Mouse (Mus musculus) intestine, embryonic 16.5 days (tissue): Measurements from ENCODE around the gene 2310057N15Rik. TPM values are rescaled to one million over a fixed set of nuclear protein-coding genes. Genes with fewer than 3 reads are reported as not detected.
"Not testable (repeated sequence)": the region's sequence is repeated elsewhere in the genome, so short reads cannot be mapped to it uniquely, and the experiment has no call there.

ENCODE experiments used
- ATAC-seq: fragments of 200-750 bp; cut with Nextera tagmentation; 2 replicates; pipeline ENCODE4 v1.8.0; 2017; ENCODE audit warnings: moderate TSS enrichment, moderate library complexity
- H3K27ac ChIP-seq: fragments of 300-500 bp; sonication (generic); 2 replicates; pipeline ENCODE4 v1.5.1; 2014; ENCODE audit warnings: mild to moderate bottlenecking, low read length
- H3K27me3 ChIP-seq: fragments of 300-500 bp; sonication (generic); replicated peaks from 2 replicates; pipeline ENCODE4 v1.6.1; 2014; ENCODE audit warnings: low read length, control low read depth, mixed read lengths; ENCODE audit not compliant: control insufficient read depth, insufficient read depth
- H3K36me3 ChIP-seq: fragments of 300-500 bp; sonication (generic); 2 replicates; pipeline ENCODE4 v1.6.1; 2014; ENCODE audit warnings: low read length, control low read depth; ENCODE audit not compliant: control insufficient read depth, insufficient read depth
- H3K4me1 ChIP-seq: fragments of 300-500 bp; sonication (generic); 2 replicates; pipeline ENCODE4 v1.6.1; 2014; ENCODE audit warnings: low read length, control low read depth, mixed read lengths; ENCODE audit not compliant: control insufficient read depth, insufficient read depth
- H3K4me2 ChIP-seq: fragments of 300-500 bp; sonication (generic); 2 replicates; pipeline ENCODE4 v1.6.1; 2014; ENCODE audit warnings: low read depth, low read length, control low read depth
- H3K4me3 ChIP-seq: fragments of 300-500 bp; sonication (generic); 2 replicates; pipeline ENCODE4 v1.5.1; 2014; ENCODE audit warnings: mild to moderate bottlenecking, low read length
- H3K9ac ChIP-seq: fragments of 300-500 bp; sonication (generic); 2 replicates; pipeline ENCODE4 v1.6.1; 2014; ENCODE audit warnings: low read depth, low read length
- H3K9me3 ChIP-seq: fragments of 300-500 bp; sonication (generic); 2 replicates; pipeline ENCODE4 v1.6.1; 2016; ENCODE audit warnings: low read length, control low read depth; ENCODE audit not compliant: control insufficient read depth
- WGBS: fragments of 180-500 bp; shearing (Covaris S2); extraction: QIAGEN DNeasy Blood & Tissue Kit; methylation state at CpG from one replicate; pipeline ENCODE4 v1.1.7; 2014; 5-methylcytosine and 5-hydroxymethylcytosine counted together
- polyA plus RNA-seq: library from polyadenylated mRNA; unstranded; fragments of >200 nt; fragmentation: Nextera tagmentation; extraction: Ambion mirVana; gene quantifications from 2 replicates; pipeline ENCODE4 v1.2.1, GENCODE M21; 2015

2310057N15Rik gene
- polyA plus RNA-seq = not detected in 2 replicates

DNA sequence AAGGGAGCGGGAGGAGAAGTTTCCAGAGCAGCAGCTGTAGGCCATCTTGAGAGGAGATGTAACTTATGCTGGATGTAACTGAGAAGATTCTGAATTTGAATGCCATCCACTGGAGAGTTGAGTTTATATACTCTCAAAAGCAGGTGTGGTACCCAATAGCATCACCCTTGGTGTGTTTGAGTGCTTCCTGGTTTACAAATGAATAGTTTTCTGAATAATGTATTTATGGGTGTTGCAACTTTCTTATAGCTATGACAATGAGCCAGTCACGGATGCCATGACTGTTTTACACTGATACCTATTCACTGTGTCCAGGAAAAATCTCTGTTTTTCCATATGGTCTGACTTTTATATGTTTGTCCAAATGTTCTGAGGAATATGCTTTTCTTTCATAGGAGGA is at the start of gene 2310057N15Rik:
TSS of gene 2310057N15Rik (minus strand) at position 101 of the 400 bp plus-strand sequence.
- Histone ChIP-seq H3K9ac (no peak within 1 kb of the TSS), H3K27ac (no peak within 1 kb of the TSS), H3K36me3 (no peaks in the 10 kb centered on the region), H3K4me1 (no peaks in the 10 kb centered on the region), H3K9me3 (no peaks in the 10 kb centered on the region), H3K27me3 (no peaks in the 10 kb centered on the region), H3K4me2 (no peak within 1 kb of the TSS), H3K4me3 (no peak within 1 kb of the TSS)
- WGBS = 85% methylated on average over 2 of the region's 2 CpGs
- ATAC-seq = no peak

DNA sequence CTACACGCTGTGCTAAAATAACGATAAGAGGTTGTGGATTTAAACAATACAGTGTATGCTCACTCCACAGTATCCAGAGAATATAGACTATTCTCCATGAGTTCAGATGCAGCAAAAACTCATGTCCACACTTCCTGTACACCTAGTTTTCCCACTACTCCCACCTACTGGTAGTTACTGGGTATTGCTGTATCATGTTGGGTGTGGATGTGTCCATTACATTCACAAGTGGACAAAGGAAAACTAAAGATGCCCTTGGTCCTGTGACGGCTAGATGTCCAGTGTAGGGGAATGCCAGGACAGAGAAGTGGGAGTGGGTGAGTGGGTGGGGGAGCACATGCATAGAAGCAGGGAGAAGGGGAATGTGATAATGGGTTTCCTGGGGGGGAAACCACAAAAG is 49.7 kb upstream of the 2310057N15Rik start:
- Histone ChIP-seq H3K27me3 (no peaks in the 10 kb centered on the region), H3K4me3 (no peak overlapping the region), H3K27ac (no peak overlapping the region), H3K4me1 (no peaks in the 10 kb centered on the region), H3K4me2 (no peak overlapping the region), H3K36me3 (no peaks in the 10 kb centered on the region), H3K9ac (no peak overlapping the region), H3K9me3 (no peaks in the 10 kb centered on the region)
- ATAC-seq = no peak
- 78% methylated on average over 3 of the region's 3 CpGs for WGBS

- no peaks in the 10 kb centered on the region for H3K36me3 ChIP-seq
Measured at GRCm38 (mm10) chr16:88820066-88820465, 46.1 kb upstream of the 2310057N15Rik start, which contains the start of gene Krtap15. Gene Krtap15, plus strand, starts transcription at chr16:88820215.

DNA sequence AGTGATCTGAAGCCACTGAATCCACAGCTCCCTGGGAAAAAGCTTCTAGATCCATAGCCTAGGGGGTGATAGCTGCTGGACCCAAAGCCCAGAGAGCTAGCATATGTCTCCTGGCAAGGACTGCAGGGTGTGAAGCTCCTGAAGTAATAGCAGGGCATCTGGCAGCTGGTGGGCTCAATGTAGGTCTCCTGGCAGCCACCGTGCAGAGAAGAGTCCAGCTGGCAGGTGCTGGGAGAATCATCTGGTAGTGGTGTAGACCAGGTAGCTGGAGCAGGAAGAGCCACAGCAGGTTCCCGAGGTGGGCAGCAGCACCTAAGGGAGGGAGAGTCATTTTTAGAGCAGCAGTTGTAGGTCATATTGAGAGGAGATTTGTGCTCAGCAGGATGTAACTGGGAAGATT is 37.8 kb upstream of the 2310057N15Rik start, which contains the start of gene Gm20741:
TSS of gene Gm20741 (minus strand) at position 394 of the 400 bp plus-strand sequence.
- no peak within 1 kb of the TSS for H3K4me3 ChIP-seq
- H3K9me3 ChIP-seq = no peaks in the 10 kb centered on the region
- ATAC-seq = no peak
- no peaks in the 10 kb centered on the region for H3K36me3 ChIP-seq
- no peaks in the 10 kb centered on the region for H3K4me1 ChIP-seq
- no peak within 1 kb of the TSS for H3K9ac ChIP-seq
- no peak within 1 kb of the TSS for H3K27ac ChIP-seq
- no peaks in the 10 kb centered on the region for H3K27me3 ChIP-seq
- WGBS = 78% methylated on average over 2 of the region's 2 CpGs
- no peak within 1 kb of the TSS for H3K4me2 ChIP-seq

More at GRCm38 (mm10) chr16:88820066-88820465, 46.1 kb upstream of the 2310057N15Rik start, which contains the start of gene Krtap15:
- no peak within 1 kb of the TSS for H3K4me2 ChIP-seq
- H3K4me3 ChIP-seq = no peak within 1 kb of the TSS
- whole genome bisulfite sequencing = 82% methylated on average over 3 of the region's 3 CpGs
- no peak within 1 kb of the TSS for H3K27ac ChIP-seq
- H3K27me3 ChIP-seq = no peaks in the 10 kb centered on the region
- no peak within 1 kb of the TSS for H3K9ac ChIP-seq
- ATAC-seq = no peak
- H3K9me3 ChIP-seq = no peaks in the 10 kb centered on the region
- no peaks in the 10 kb centered on the region for H3K4me1 ChIP-seq

DNA sequence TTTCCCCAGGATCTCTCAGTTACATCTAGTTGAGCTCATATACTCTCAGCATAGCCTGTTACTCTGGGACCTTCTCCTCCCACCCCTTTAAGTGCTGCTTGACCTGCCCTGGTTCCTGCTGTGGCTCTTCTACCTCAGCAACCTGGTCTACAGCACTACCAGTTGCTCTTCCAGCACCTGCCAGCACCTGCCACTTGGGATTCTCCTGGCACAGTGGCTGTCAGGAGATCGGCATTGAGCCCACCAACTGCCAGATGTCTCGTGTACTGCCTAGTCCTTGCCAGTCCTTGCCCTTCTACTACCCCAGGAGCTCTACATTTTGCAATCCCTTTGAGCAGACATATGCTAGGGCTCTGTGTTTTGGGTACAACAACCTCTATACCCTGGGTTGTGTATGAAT is 12.8 kb upstream of the 2310057N15Rik start:
- 82% methylated on average over 2 of the region's 2 CpGs for WGBS
- H3K27ac ChIP-seq = no peak overlapping the region
- H3K9me3 ChIP-seq = no peaks in the 10 kb centered on the region
- H3K36me3 ChIP-seq = no peaks in the 10 kb centered on the region
- H3K9ac ChIP-seq = no peak overlapping the region
- ATAC-seq = no peak
- H3K27me3 ChIP-seq = no peaks in the 10 kb centered on the region
- H3K4me3 ChIP-seq = no peak overlapping the region
- no peaks in the 10 kb centered on the region for H3K4me1 ChIP-seq
- H3K4me2 ChIP-seq = no peak overlapping the region

DNA sequence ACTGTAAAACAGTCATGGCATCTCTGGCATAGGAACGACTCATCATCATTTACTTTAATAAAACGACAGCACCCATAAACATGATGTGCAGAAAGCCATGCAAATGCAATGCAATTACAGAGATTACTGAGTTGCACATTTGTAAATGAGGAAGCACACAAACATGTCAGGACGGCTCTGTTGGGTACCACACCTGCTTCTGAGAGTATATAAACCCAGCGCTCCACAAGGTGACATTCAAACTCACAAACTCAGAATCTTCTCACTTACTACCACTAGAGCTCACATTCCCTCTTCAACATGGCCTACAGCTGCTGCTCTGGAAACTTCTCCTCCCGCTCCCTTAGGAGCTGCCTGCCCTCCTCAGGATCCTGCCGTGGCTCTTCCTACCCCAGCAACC is 3.6 kb upstream of the 2310057N15Rik start, which contains the start of gene Gm5965:
TSS of gene Gm5965 (plus strand) at position 301 of the 400 bp plus-strand sequence.
- WGBS = 88% methylated on average over 5 of the region's 6 CpGs
- no peak within 1 kb of the TSS for H3K4me2 ChIP-seq
- H3K9me3 ChIP-seq = no peaks in the 10 kb centered on the region
- H3K36me3 ChIP-seq = no peaks in the 10 kb centered on the region
- H3K27me3 ChIP-seq = no peaks in the 10 kb centered on the region
- ATAC-seq = no peak
- no peak within 1 kb of the TSS for H3K4me3 ChIP-seq
- no peaks in the 10 kb centered on the region for H3K4me1 ChIP-seq
- H3K27ac ChIP-seq = no peak within 1 kb of the TSS
- no peak within 1 kb of the TSS for H3K9ac ChIP-seq

DNA sequence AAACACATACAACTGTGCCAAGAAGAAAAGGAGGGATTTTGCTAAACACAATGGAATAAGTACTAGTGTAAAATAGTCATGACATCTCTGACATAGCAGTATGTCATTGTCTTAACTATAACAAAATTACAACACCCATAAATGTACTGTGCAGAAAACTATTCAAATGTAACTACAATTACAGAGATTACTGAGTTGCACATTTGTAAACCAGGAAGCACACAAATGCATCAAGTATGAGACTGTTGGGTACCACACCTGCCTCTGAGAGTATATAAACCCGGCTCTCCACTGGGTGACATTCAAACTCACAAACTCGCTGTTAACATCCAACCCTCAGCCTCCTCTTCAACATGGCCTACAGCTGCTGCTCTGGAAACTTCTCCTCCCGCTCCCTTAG is 15.5 kb downstream of the 2310057N15Rik start, which contains the start of gene 2310034C09Rik:
TSS of gene 2310034C09Rik (plus strand) at position 301 of the 400 bp plus-strand sequence.
- not testable (repeated sequence) for H3K4me3 ChIP-seq, H3K27me3 ChIP-seq, H3K36me3 ChIP-seq, ATAC-seq, H3K9me3 ChIP-seq, H3K4me1 ChIP-seq, H3K27ac ChIP-seq, H3K4me2 ChIP-seq, H3K9ac ChIP-seq
- 80% methylated on average over 3 of the region's 3 CpGs for WGBS

- whole genome bisulfite sequencing = 83% methylated on average over 3 of the region's 3 CpGs
- H3K36me3 ChIP-seq, H3K4me2 ChIP-seq, H3K27me3 ChIP-seq, H3K9me3 ChIP-seq, H3K9ac ChIP-seq, H3K27ac ChIP-seq, H3K4me1 ChIP-seq, ATAC-seq, H3K4me3 ChIP-seq: not testable (repeated sequence)
Measured at GRCm38 (mm10) chr16:88751535-88751934, 22.5 kb downstream of the 2310057N15Rik start, which contains the start of gene Krtap13. Gene Krtap13, minus strand, starts transcription at chr16:88751635.

DNA sequence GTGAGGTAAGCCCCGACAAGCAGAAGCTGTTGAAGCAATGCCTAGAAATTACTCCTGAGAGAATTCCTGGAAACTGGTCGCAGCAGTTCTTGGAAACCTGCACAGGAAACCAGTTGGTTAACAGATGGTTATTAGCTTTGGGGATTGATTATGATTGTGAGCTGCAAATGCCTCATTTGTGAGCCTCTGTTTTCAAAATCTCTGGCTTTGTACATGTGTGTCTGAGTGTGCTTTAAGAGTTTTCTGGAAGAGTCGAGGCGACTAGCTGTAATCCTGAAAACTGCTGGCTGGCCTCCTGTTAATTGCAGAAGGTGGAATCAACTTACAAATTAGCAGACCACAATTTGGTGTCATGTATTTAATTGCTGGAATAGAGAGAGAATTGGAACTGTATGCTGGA is 26.1 kb downstream of the 2310057N15Rik start:
- no peak for ATAC-seq
- H3K4me2 ChIP-seq = no peak overlapping the region
- no peaks in the 10 kb centered on the region for H3K36me3 ChIP-seq
- H3K9ac ChIP-seq = no peak overlapping the region
- no peaks in the 10 kb centered on the region for H3K4me1 ChIP-seq
- no peak overlapping the region for H3K27ac ChIP-seq
- no peaks in the 10 kb centered on the region for H3K27me3 ChIP-seq
- WGBS = 70% methylated on average over 4 of the region's 4 CpGs
- H3K4me3 ChIP-seq = no peak overlapping the region
- no peaks in the 10 kb centered on the region for H3K9me3 ChIP-seq
